Mouse (Mus musculus) WW6 (cell line): ENCODE data around the gene Plcd3.

Source experiments
- DNase-seq: peaks from one replicate; pipeline ENCODE4 v3.0.0-alpha.2; 2013; ENCODE audit warnings: low read depth, low spot score

Gene Plcd3

DNA sequence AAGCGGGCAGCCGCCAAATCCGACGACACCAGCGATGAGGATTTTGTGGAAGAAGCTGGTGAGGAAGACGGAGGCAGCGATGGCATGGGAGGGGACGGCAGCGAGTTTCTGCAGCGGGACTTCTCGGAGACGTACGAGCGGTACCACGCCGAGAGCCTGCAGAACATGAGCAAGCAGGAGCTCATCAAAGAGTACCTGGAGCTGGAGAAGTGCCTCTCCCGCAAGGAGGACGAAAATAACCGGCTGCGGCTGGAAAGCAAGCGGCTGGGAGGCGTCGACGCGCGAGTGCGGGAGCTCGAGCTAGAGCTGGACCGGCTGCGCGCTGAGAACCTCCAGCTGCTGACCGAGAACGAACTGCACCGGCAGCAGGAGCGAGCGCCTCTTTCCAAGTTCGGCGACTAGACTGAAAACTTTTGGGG lies 16.1 kb upstream of the Plcd3 start:
- no peak for DNase-seq

DNA sequence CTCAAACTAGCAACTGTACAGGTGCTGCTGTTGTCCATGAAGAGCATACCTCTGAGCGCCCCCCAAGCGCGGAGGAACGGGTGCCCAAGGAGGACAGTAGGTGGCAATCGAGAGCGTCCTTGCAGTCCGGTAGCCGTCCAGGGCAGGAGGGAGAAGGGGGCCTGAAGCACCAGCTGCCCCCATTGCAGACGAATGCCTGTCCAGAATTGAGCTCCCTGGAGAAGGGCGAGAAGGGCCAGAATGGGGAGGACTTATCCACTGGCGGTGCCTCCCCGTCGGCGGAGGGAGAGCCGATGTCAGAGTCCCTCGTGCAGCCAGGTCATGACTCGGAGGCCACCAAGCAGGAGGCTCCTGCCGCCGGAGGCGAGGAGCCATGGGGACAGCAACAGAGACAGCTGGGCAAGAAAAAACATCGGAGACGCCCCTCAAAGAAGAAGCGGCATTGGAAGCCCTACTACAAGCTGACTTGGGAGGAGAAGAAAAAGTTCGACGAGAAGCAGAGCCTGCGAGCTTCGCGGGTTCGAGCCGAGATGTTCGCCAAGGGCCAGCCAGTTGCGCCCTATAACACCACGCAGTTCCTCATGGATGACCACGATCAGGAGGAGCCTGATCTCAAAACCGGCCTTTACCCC lies 15.6 kb upstream of the Plcd3 start:
- DNase-seq = no peak

DNA sequence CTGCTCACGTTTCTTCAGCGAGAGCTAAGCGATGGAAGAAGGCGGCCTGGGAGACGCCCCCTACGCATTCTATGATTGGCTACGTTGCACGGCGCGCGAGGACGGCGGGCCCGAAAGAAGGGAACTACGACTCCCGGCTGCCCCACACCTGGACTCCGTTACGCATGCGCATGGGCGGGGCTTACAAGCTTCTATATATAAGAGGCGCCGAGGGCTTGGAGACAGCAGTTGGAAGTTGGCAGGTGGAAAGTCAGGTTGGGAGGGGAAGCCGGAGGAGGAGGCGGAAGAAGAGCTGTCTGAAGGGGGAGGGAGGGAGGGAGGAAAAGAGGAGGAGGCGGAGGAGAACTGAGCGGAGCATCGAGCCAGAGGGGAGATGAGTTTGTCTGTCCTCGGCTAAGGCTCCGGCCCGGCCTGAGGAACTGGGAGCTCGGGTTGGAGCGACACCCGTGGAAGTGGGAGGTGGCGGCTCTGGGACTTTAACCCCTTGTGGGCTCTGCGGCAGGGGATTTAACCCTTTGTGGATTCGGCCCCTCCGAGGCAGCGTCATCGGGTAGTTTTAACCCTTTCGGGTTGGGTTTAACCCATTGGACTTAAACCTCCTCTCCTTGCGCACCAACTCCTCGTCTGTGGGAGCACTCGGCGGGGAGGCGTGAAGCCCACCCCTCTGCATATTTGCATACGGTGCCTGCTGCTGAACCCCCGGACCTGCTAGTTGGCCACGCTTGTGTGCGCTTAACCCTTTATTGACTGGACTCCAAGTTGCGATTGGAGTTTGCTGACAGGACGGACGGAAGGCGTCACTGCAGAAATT lies 14.8 kb upstream of the Plcd3 start, which contains the start of gene Hexim1:
Hexim1 (plus strand) TSS at position 224 of the 811 bp plus-strand sequence.
- peak; percentile 100 for DNase-seq

DNA sequence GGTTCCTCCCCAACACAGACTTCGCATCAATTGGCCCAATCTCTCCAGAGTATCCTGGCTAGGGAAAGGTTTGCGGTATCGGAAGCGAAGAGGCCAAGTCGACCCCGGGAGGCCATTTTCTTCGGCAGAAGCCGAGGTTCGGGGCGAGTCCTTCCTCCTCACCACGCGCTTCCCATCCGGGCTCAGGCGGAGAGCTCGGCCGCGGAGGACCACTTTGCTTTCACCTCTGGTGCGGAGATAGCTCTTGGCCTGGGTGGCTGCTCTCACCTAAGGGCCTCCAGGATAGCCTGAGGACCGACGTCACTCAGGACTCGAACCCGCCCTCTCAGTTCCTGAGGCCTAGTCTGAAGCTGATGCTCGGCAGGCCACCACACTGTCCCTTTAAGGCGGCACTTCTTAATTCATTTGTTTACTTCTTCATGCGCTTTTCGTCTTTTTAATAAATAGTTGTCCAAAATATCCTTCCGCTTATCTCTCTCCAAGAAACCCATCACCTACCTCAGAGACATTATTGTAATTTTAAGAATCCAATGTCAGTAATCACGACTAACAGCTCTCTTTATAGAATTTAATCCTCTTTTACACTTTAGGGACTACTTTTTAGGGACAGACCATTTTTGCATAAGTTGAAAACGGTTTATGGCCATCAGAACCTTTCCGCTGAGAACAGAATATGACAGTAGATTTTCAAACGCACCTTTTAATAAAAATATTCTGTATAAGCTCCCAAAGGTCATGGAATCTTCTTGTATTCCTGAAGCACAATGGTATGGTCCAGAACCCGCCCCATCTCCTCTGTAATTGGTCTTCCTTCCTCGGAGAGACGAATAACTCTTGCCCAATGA lies 13.9 kb upstream of the Plcd3 start:
- peak; percentile 73 for DNase-seq

DNA sequence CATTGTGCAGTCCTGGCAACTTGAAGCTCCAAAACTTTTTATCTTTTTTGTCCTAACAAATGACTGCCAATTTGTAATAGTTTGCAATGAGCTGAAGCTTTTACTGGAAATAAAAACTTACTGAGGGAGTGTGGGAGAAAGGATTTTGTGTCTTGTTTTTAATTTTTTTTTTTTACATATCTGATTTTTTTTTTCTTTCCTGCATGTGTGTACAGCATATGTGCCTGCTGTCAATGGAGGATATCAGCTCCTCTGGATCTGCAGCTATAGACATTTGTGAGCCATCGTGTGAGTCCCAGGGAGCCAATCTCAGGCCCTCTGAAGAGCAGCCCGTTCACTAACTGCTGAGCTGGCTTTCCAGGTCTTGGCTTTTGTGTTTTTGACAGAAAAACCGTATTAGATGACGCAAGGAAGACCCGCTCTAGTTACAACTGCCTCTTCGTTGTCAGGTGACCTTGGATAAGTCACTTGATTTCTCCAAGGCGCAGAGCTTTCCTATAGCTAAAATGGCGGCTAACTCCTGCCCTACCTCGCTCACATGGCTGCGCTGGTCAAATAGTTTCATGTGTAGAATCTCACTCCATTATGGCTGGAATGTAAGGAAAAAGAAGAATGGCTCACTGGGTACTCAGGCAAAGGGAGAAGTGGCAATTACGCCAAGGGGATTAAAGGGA lies 12.9 kb upstream of the Plcd3 start:
- no peak for DNase-seq

DNA sequence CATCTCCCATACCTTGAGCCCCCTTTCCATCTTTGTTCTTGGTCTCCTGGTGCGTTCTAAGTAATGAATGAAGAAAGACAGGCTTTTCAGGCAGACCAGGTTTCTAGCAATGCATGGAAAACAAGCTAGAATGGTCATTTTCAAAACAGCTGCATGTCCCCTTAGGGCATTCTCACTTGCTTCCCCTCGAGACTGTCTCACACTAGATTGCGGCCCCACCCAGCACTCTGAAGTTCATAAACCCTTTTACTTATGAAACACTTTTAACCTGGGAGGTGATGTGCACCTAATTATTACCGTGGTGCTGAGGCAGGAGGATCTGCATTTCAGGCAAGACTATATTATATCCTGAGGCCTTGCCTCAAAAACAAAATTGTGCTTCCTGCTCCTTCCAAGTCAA lies 12.3 kb upstream of the Plcd3 start:
- no peak for DNase-seq

DNA sequence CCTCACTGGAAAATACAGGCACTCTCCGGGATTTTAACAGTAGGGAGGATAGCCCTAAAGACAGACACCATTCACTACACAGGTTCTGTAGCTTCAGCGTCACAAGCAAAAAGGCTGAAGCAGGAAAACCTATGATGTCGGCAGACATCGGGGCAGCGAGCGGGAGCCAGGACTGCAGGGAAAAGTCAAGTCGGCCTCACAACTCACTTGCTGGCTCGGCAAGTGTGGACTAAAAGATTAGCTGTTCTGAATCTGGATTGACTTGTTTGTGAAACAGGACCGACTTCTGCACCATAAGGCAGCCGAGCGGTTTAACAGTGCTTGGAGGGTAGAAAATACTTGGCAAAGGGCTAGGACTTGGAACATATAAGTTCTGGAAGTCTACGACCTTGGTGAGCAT lies 11.5 kb upstream of the Plcd3 start:
- no peak for DNase-seq

DNA sequence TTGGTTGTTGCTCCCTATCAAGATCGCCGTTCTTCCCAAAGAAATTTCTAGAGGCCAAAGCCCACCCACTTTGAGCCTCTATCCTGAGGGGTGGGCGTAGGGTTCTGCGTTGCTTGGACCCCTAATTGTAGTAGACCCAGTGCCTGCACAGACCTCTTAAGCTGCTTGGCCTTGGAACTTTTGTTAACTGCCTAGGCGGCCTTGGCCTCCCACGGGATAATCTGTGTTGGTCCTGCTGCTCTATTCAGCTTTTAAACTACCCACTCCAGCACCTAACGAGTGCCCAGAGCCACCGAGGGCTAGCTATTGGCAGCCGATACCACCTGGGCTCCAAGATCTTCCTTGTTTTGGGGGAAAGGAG lies 11.1 kb upstream of the Plcd3 start:
- no peak for DNase-seq

DNA sequence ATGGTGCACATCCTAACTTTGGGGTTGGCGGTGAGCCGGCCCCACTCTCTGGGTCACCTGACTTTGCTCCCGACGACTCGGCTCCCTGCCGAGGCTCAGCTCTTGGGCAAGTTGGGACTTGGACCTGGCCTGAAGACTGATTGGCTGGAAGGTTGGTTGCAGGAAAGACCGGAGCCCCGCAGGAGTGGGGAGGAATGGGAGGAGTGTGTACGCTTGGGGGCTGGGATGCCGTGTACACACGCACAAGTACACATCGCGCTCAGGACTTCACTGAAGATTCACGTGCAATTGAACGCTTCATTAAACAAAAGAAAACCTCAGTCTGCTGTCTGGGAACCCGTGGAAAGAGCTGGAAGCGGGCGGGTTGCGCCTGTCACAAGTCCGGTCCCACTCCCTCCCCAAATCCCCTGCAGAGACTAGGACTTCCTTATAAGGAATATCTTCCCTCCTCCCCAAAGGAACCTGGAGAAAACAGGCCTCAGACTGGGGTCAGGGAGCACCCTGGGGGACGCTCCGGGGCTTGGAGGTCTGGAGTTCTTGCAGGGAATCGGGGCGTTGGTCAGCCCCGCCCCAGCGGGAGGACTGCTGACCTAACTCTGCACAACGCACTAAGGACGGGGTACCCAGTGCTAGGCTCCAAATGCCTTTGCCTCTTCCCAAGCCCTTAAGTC lies 10.6 kb upstream of the Plcd3 start:
- DNase-seq = peak; percentile 71

DNA sequence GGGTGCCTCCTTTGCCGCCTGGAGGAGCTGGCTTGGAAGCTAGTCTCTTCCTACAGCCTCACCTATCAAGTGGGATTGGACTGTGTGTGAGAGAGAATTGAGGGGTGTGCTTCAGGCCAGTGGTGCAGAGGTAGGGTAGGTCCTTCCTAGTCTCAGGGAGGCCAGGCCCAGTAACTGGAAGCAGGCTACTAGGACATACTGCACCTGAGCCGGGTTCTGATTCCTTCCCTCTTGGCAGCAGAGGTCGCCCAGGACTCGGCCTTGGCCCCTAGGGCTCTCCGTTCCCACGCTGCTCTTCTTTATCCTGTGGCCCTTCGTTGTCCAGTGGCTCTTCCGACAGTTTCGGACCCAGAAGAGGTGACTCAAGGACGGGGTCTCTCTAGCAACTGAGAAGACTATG lies 9.8 kb upstream of the Plcd3 start:
- DNase-seq = no peak

DNA sequence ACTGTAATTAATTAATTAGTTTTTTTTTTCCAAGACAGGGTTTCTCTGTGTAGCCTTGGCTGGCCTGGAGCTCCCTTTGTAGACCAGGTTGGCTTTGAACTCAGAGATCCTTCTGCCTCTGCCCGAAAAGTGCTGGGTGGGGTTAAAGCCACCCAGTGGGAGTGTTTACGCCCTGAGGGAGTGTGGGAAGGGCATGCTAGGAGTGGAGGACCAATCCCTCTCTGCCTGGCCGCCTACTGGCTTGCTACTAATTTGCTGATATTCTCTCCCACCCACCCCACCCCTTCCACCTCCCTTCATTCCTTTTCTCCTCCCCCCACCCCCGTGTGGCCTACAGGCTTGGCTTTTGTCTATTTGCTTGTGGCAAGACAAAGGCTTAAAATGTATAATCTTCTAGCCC lies 4.9 kb upstream of the Plcd3 start:
- DNase-seq = no peak

DNA sequence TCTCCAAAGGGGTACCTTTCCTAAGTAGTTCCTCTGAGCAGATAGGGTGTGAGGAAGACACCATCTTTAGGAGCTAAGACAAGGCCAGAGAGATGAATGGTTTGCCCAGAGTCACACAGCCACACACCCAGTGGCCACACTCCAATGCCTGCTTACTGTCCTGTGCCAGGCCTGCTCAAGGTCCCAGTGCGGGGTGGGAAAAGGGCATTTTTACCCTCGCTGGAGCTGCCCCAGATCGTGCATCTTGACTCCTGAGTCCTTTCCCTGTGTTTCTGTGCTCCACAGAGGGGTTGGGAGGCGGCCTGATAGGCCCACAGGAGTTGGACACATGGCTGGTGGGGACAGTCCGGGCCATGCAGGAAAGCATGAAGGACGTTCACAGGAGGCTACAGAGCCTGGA lies 4.4 kb upstream of the Plcd3 start:
- no peak for DNase-seq

DNA sequence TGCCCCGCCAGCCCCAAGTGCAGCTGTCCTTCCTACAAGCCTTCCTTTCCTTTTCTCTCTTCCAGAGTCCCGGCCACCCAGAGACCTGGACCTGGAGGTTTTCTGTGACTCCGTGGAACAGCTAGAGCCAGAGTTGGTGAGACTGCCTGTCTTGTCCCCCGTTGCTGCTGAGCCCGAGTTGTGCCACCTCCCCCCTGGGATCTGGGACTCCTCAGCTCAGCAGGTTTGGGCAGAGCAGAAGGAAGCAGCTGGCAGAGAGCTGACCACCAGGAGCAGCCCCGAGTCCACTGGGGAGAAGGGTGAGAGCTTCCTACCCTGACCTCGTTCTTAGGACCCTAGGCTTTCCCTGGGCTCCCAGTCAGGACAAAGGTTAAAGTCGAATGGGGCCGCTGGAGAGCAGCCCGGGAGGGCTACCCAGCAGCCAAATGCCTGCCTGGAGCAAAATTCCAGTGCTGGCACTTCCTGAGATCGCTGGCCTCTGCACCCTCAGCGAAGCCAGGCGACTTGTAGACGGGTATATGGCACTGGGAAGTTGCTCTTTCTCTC lies 3.8 kb upstream of the Plcd3 start:
- no peak for DNase-seq

DNA sequence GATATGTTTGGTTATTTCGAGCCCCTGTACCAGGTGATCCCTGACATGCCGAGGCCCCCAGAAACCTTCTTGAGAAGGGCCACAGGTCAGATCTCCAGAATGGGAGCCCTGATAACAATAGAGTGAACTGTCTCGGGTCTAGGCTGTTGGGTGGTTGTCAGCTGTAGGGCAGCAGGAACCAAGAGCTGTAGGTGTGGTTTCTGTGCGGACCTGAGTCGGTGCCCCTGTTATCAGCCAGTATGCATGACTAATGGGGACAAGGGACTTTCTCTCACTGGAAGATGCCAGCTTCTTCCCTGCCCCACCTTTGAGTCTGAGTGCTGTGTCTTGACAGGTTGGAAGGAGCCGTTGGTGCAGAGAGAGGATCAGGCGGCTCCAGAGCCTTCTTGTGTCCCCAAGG lies 3.0 kb upstream of the Plcd3 start:
- no peak for DNase-seq

DNA sequence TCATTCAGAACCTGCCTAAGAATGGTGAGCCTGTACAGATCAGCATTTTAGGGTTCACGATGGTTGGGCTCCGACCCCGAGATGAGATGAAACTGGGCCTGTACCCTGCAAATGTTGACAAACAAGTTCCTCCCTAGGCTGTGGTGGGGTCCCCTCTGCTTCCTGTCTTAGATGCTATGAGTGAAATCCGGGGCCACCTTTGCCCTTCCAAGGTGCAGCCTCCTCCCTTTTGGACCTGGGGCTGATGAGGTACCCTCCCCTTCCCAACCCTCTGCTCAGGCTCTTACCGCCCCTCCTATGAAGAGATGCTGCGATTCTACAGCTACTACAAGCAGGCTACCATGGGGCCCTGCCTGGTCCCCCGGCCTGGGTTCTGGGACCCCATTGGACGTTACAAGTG lies 2.2 kb upstream of the Plcd3 start:
- DNase-seq = no peak

DNA sequence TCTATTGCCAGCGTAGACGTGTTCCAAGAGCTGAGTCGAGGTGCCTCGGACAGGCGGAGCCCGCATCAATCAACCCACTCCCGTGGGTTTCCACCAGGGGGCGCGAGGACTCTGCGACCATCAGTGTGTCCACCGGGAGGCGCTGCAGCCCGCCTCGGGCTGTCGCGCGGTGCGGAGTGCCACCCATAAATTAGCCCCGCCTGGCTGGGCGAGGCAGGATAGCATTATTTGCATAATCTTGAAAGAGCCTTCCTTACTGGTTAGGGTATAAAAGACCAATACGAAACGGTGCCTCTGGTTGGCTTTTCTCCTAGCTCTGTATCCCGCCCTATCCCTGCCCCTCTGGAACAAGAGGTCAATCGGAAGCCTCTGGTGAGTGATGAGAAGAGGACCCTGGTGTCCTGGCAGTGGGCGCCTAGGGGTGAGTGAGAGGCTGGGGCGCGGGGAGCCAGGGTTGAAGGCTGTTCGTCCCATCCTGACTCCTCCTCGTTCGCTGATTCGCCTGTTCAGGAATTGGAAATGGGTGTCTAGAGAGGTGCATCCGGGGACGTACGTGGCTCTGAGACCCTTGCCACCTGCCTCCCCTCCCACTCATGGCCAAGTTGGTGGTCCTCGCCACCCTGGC lies 1.4 kb upstream of the Plcd3 start:
- peak; percentile 98 for DNase-seq

DNA sequence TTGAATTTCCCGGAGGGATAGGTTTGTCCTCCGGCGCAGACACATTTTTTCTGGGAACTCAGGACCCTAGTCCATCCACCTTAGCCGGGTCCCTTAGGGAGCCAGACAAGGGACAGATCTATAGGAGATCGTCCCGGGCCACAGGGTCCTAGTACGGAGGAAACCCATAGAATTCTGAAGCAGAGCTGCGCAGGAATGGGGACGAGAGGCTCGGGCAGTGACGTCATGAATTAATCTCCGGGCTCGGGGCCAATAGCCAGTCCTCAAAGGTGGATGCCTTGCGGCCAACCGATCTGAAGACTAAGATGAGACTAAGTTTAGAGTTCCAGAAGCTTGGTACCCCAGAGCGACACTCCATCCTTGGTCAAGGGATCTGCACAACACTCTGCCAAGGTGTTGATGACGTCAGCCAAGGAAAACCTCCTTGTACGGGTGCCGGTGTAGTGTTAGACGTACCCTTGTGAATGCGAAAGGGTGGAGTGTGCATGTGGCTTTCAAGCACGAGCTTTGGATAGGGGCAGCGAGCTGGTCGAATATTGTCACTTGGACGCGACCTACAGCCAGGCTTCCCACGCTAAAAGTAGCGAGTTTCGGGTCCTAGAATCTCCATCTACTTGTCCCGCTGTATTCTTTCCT lies 526 bp upstream of the Plcd3 start:
- DNase-seq = no peak

DNA sequence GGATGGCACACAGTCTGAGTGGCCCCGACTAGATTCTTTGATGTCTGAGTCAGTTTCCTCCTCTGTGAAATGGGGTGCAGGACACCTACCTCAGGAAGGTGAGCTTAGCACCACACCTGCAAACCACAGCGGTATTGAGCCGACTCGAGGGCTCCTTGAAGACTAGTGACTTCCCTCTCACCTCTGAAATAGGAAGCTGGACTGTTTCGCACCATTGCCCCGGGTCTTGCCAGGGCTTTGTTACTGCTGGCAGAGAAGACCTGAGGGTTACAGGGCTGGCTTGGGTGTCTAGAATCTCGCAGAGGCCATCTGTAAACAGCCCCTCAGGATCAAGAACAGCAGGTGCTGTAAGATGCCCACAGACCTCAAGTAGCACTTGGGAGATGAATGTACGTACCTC lies 1.1 kb downstream of the Plcd3 start:
- no peak for DNase-seq

DNA sequence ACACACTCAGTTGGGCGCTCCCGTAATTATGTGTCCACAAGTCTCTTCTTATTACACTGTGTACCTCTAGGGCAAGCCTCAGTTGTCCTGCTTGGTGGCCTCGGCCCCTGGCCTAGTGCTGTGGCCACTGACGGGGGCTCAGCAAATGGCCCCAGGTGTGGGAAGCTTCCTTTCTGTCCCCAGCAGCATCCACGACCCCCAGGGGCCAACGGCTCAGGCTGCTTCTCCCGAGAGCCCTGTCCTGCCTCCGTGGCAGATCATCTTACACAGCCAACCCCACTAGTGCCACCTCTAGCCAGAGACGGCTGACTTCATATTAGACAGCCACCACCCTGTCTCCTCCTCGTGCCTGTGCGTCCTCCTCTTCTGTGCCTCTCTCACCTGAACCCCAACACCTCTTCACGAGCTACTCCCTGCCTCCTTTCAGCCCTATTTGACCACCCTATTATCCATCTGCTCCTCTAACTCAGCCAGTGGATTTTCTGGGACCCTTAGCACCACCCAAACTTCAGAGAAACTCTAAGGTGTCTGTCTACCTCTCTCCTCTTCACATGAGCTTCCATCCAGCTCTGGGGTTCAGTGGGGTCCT lies 2.0 kb downstream of the Plcd3 start:
- no peak for DNase-seq
